Mouse (Mus musculus) lung, adult 2 months (tissue): ENCODE results near the gene En1. TPM values are rescaled to one million over a fixed set of nuclear protein-coding genes. Genes with fewer than 3 reads are reported as not detected.

Source experiments
- DNase-seq: peaks from one replicate; pipeline ENCODE4 v3.0.0; 2022
- H3K4me1 ChIP-seq: fragments of 200-500 bp; 2 replicates; pipeline ENCODE4 v1.6.1; 2011; ENCODE audit warnings: low read length; ENCODE audit not compliant: control insufficient read depth, insufficient read depth
- H3K4me3 ChIP-seq: fragments of 200-500 bp; replicated peaks from 2 replicates; pipeline ENCODE3; 2011; ENCODE audit warnings: low read depth, mild to moderate bottlenecking, control low read depth, low read length; ENCODE audit errors: extremely low read depth
- CTCF ChIP-seq: fragments of 200-500 bp; IDR thresholded peaks from 2 replicates; pipeline ENCODE4 v1.5.1; 2011; ENCODE audit warnings: mild to moderate bottlenecking, low read length, control low read depth; ENCODE audit not compliant: insufficient read depth
- POLR2A ChIP-seq: fragments of 200-500 bp; IDR thresholded peaks from 2 replicates; pipeline ENCODE4 v1.6.1; 2011; ENCODE audit warnings: low read depth, mild to moderate bottlenecking, control low read depth, low read length, borderline replicate concordance; ENCODE audit errors: extremely low read depth
- WGBS: fragments of 180-500 bp; shearing (Covaris S2); methylation state at CpG from one replicate; pipeline ENCODE4 v1.1.7; 2018; 5-methylcytosine and 5-hydroxymethylcytosine counted together
- polyA plus RNA-seq: library from polyadenylated mRNA; depleted of rRNA; stranded (reverse); fragments of >200 nt; gene quantifications from 2 replicates; pipeline ENCODE4 v1.2.3, GENCODE M21; 2012

The En1 gene
- polyA plus RNA-seq, 1 experiment, result not detected

DNA sequence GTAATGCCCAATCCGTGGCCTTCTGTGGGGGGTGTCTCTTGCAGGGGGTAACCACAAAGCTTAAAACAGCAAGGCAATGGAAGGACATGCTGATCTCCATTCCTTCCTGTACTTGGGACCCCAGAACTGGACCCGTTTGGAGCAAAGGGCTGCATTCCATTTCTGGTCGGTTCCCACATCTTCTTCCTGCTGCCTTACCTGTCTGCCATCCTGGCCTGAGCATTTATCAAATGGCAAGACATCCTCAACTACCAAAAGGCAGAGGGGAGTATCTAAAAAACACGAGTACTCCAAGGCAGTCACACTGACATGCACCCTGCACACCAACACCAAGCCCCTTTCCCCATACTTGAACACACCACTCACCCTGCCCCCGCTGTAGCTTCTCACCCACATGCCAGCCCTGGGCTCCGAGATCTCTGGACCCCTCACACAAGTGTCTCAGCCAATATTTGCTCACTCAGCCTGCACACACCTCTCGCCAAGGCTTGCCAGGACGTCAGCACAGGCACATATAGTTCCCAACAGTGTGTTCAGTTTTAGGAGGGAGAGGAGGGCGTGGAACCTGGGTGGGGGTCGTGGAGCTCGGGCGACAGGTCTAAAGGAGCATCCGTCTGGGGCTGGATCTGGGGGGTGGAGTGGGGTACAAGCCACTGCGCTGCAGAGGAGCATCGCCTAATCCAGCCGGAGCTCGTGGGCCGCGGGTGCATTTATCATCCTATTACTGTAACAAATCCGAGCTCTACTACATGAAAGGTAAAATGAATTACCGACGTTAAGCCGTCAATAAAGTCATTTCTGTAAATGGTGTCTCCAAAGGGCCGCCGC, 2.7 kb upstream of the En1 start:
- WGBS, result 3% methylated on average over 25 of the region's 25 CpGs
- DNase-seq, result no peak
- no peaks in the 10 kb centered on the region for H3K4me1 ChIP-seq
- no peak for TF ChIP-seq POLR2A
- TF ChIP-seq CTCF, result no peak
- H3K4me3 ChIP-seq, result no peak overlapping the region

DNA sequence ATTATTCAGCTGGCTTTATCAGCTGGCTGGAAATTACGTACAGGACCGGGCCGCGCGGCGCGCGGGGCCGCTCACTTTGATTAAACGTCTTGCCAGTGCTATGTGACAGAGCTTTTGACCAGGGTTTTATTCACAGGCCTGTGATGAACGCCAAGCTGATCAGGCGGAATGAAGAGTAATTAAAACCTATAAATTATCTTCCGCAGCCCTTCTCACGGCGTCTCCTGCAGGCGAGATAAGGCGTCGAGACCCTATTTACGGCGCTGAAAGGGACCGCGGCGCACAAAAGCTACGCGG, 2.1 kb upstream of the En1 start:
- TF ChIP-seq POLR2A (no peak), CTCF (no peak)
- WGBS, result 4% methylated on average over 25 of the region's 25 CpGs
- DNase-seq, result no peak

DNA sequence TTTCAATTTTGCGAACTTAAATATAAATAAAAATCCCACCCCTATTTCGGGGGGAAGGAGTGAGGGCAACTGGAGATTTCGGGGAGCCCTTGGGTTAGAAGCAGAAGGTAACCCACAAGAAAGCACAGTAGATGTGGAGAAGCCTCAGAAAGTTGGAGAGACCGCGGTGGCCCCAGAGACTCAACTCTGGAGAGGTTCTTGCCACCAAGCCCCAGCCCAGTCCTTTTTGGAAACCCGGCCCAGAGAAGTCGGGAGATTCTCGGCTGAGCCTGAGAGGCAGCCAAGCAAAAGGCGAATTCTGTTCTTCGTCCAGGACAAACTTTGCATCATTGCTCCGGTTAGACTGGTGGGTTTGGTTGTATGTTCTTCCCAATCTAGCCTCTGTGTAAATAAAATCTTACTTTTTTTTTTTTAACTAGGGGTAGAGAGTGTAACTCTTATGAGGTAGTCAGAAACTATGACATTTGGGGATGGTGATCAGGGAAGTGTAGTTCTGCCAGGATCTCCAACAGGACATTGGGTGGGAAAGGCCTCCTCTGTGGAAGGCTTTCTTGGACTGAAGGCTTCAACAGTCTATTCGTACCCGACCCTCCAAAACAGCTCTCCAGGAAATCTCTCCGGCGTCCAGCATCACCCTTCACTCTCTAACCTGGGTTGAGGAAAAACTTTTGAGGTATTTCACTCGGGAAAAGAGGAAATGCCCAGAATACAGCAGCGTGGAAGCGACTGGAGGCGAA, 1.5 kb upstream of the En1 start:
- WGBS, result 3% methylated on average over 19 of the region's 19 CpGs
- no peaks in the 10 kb centered on the region for H3K4me1 ChIP-seq
- DNase-seq, result no peak
- no peak for TF ChIP-seq CTCF
- TF ChIP-seq POLR2A, result no peak
- H3K4me3 ChIP-seq, result no peak overlapping the region

More for the DNA sequence above, 2.1 kb upstream of the En1 start:
- Histone ChIP-seq H3K4me1 (no peaks in the 10 kb centered on the region), H3K4me3 (no peak overlapping the region)

DNA sequence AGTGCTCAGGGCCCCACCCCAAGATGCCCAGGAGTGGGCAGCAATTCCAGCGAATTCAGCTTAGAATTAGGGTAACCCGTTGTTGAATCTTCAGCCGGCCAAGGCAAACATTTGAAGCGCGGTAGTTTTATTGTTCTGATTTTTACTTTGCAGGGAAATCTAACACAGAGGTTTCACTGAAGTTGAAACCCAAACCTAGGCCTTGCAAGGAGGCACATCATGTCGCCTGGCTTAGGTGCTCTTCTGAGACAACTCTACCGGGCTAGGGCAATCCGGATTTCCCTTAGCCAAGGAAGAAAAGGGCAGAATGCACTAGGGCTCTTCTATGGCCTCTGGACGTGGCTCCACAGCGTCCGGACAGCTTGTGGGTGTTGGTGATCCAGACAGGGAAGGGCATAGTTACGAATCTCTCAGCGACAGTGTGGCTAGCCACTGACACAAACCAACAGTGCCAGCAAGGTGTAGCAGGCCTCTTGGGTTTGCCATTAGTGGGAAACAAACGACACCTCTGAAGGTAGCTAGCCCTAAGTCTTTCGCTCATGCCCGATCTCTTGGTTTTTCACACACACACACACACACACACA, 873 bp upstream of the En1 start:
- TF ChIP-seq CTCF, result no peak
- no peak for TF ChIP-seq POLR2A
- WGBS, result 5% methylated on average over 16 of the region's 16 CpGs
- DNase-seq, result no peak
- no peaks in the 10 kb centered on the region for H3K4me1 ChIP-seq
- no peak overlapping the region for H3K4me3 ChIP-seq

DNA sequence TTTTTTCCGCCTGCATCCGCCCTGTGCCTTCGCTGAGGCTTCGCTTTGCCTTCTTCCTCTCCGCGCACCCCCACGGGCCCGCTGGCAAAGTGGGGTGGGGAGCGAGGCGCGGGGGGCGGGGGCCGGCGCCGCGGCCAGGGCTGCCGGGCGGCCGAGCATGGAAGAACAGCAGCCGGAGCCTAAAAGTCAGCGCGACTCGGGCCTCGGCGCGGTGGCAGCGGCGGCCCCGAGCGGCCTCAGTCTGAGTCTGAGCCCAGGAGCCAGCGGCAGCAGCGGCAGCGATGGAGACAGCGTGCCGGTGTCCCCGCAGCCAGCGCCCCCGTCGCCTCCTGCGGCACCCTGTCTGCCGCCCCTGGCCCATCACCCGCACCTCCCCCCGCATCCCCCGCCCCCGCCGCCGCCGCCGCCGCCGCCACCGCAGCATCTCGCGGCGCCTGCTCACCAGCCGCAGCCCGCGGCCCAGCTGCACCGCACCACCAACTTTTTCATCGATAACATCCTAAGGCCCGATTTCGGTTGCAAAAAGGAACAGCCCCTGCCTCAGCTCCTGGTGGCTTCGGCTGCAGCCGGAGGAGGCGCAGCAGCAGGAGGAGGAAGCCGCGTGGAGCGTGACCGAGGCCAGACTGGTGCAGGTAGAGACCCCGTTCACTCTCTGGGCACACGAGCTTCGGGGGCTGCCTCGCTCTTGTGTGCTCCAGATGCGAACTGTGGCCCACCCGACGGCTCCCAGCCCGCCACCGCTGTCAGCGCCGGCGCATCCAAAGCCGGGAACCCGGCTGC, 848 bp downstream of the En1 start:
- WGBS, result under 1% methylated on average over 69 of the region's 83 CpGs
- no peak for TF ChIP-seq POLR2A
- no peak for TF ChIP-seq CTCF
- DNase-seq, result no peak
- Histone ChIP-seq H3K4me3 (no peak overlapping the region), H3K4me1 (no peaks in the 10 kb centered on the region)

DNA sequence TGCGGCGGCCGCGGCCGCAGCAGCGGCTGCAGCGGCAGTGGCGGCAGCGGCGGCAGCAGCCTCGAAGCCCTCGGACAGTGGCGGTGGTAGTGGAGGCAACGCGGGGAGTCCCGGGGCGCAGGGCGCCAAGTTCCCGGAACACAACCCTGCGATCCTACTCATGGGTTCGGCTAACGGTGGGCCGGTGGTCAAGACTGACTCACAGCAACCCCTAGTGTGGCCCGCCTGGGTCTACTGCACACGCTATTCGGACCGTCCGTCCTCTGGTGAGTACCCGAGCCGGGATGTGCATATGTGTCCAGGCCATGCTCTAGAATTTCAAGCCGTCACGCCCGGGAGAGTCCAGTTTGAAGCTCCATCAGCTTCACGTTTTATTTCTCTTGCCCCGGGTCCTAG, 1.4 kb downstream of the En1 start:
- TF ChIP-seq POLR2A (no peak), CTCF (no peak)
- 4% methylated on average over 35 of the region's 35 CpGs for WGBS
- no peak for DNase-seq
- Histone ChIP-seq H3K4me3 (no peak overlapping the region), H3K4me1 (no peaks in the 10 kb centered on the region)

DNA sequence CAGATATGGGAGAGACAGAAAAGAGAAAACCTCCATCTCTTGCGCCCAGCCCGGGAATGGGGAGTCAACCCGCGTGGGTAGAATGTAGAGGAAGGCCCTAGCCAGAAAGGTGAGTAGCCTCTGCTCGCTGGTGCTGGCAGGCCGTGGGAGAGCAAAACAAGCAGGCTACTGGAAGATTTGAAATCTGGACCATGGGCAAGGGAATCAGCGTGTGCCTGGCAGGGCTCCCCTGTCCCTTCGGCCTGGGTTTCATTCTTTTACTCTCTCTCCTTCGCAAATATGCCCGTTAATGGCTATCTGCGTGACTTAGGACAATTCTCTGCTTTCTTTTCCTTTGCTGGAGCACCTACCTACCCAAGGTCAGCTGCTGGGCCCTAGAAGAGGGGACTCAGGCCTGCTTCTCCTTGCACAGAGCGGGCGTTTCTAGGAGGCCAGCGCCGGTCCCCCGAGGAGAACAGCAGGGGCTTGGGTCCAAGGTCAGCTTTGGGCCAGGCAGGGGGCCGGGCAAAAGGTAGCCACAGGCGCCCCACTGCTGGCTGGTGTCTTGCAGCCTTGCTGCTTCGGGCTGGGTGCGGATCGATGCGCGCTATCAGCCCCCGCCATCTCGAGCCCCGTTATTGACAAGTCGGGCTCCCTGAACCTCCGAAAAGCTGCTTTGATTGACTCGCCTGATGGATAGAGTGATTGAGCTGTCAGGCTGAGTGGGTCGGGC, 2.4 kb downstream of the En1 start:
- H3K4me3 ChIP-seq, result no peak overlapping the region
- H3K4me1 ChIP-seq, result no peaks in the 10 kb centered on the region
- WGBS, result 10% methylated on average over 30 of the region's 30 CpGs
- TF ChIP-seq CTCF (no peak), POLR2A (no peak)
- DNase-seq, result no peak

DNA sequence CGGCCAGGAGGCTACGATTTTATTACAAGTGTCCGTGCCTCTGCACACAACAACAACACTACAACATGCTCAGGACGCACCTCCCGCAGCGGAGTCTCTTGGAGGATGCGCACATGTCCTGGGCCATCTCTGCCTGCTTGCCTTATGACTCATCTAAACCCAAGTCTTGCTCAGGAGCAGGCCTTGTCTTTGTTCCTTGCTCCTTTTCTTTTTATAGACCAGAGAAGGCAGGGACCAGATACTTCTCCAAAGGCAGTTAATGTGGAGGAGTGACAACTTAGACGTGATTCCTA, 2.9 kb downstream of the En1 start:
- no peak overlapping the region for H3K4me3 ChIP-seq
- 9% methylated on average over 8 of the region's 8 CpGs for WGBS
- H3K4me1 ChIP-seq, result no peaks in the 10 kb centered on the region
- no peak for DNase-seq
- TF ChIP-seq CTCF, result no peak
- no peak for TF ChIP-seq POLR2A
